Mouse (Mus musculus): ENCODE results near the gene Fsd1l.
"Not testable (repeated sequence)": the region's sequence is repeated elsewhere in the genome, so short reads cannot be mapped to it uniquely, and the experiment has no call there.

- not testable (repeated sequence) for TF ChIP-seq CTCF (IDR thresholded peaks at IDR 0.05; ENCODE audit: borderline replicate concordance, insufficient read depth, low read length); POLR2A (IDR thresholded peaks at IDR 0.05; ENCODE audit: low read depth, low read length)
Observed at GRCm38 (mm10) chr4:53709166-53709565, 77.9 kb downstream of the Fsd1l start.
